Mouse (Mus musculus): ENCODE data around the gene Nhp2. TPM values are rescaled to one million over a fixed set of nuclear protein-coding genes. Genes with fewer than 3 reads are reported as not detected.
A peak's percentile ranks its signal among the peaks of the same experiment; 100 is the strongest.

Gene Nhp2
- total and polyA plus RNA-seq, 2 experiments from 2014 or later, result 60.3 to 88.4 TPM

GRCm38 (mm10) chr11:51617693-51618092, 1.8 kb upstream of the Nhp2 start:
- no peaks in the 10 kb centered on the region for H3K9me3 ChIP-seq (ENCODE audit: low read length)
- no peak overlapping the region for H3K9ac ChIP-seq (replicated peaks; ENCODE audit: low read length, poor library complexity, severe bottlenecking)
- WGBS, result 4% methylated on average over 4 of the region's 4 CpGs
- no peak overlapping the region for H3K4me3 ChIP-seq (ENCODE audit: low read depth, low read length)
- no peak for ATAC-seq (ENCODE audit: low FRiP score)
- H3K27ac ChIP-seq (ENCODE audit: low read depth, low read length), result no peak overlapping the region
- H3K4me1 ChIP-seq (ENCODE audit: insufficient read depth, low read length), result 0 out of 2 replicates have a peak, but pooled peaks cover 3% of the 10 kb centered on the region
- no peaks in the 10 kb centered on the region for H3K27me3 ChIP-seq (ENCODE audit: insufficient read depth, low read length)
- H3K36me3 ChIP-seq (ENCODE audit: insufficient read depth, low read length), result peaks cover 4% of the 10 kb centered on the region
- DNase-seq (ENCODE audit: low spot score), result peak; percentile 74
- no peak overlapping the region for H3K4me2 ChIP-seq (ENCODE audit: low read depth, low read length, poor library complexity, severe bottlenecking)
- peak; percentile 77 for TF ChIP-seq CTCF (IDR thresholded peaks at IDR 0.05)

DNA sequence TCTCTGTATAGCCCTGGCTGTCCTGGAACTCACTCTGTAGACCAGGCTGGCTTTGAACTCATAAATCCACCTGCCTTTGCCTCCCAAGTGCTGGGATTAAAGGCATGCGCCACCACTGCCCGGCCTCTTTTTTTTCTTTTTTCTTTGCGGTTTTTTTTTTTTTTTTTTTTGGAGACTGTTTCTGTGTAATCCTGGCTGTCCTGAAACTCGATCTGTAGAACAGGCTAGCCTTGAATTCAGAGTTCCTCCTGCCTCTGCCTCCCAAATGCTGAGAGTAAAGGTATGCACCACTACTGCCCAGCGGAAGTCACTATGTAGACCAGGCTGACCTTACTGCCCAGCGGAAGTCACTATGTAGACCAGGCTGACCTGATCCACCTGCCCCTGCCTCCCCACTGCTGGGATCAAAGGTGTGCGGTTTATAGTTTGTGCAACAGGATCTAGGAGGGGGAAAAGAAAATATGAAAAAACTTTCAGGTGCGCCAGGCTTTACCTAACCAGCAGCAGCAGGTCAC, 584 bp upstream of the Nhp2 start:
- 0 out of 2 replicates have a peak overlapping the region, but pooled peaks have one; percentile 3 for H3K9ac ChIP-seq (replicated peaks; ENCODE audit: low read length, poor library complexity, severe bottlenecking)
- WGBS, result 47% methylated on average over 8 of the region's 8 CpGs
- ATAC-seq (ENCODE audit: low FRiP score), result peak; percentile 17; the same call in 1 of the 2 replicates

DNA sequence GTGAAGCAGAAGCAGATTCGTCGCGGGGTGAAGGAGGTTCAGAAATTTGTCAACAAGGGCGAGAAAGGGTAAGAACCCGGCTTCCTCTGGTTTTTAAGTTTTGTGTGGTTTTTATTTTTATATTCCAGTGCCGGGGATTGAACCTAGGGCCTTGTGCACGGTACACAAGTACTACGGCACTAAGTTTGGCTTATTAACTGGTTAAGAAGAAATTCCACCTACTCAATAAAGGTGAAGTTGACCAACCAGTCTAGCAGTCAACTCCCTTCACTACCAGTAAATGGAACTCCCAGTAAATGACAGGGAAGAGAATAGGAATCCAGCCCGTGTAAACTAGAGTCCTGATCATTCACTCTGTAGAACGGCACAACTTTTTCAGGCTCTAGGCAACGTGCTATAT, 549 bp downstream of the Nhp2 start:
- no peak for ATAC-seq (ENCODE audit: low FRiP score)
- H3K27ac ChIP-seq (ENCODE audit: low read depth, low read length), result no peak overlapping the region
- H3K36me3 ChIP-seq (ENCODE audit: insufficient read depth, low read length), result peaks cover 26% of the 10 kb centered on the region

More for the DNA sequence above, 584 bp upstream of the Nhp2 start:
- TF ChIP-seq CTCF (IDR thresholded peaks at IDR 0.05), result no peak; the same call in 1 of the 2 replicates
- Histone ChIP-seq H3K36me3 (ENCODE audit: insufficient read depth, low read length) (peaks cover 15% of the 10 kb centered on the region), H3K9me3 (ENCODE audit: low read length) (no peaks in the 10 kb centered on the region), H3K27me3 (ENCODE audit: insufficient read depth, low read length) (no peaks in the 10 kb centered on the region), H3K4me2 (ENCODE audit: low read depth, low read length, poor library complexity, severe bottlenecking) (peak overlapping the region; percentile 65), H3K27ac (ENCODE audit: low read depth, low read length) (no peak overlapping the region), H3K4me1 (ENCODE audit: insufficient read depth, low read length) (0 out of 2 replicates have a peak, but pooled peaks cover 3% of the 10 kb centered on the region), H3K4me3 (ENCODE audit: low read depth, low read length) (peak overlapping the region; percentile 89)
- no peak for DNase-seq (ENCODE audit: low spot score)

GRCm38 (mm10) chr11:51621776-51622175, 2.2 kb downstream of the Nhp2 start:
- H3K9me3 ChIP-seq (ENCODE audit: low read length), result no peaks in the 10 kb centered on the region
- 100% methylated on average over 2 of the region's 2 CpGs for WGBS
- H3K4me3 ChIP-seq (ENCODE audit: low read depth, low read length), result no peak overlapping the region
- H3K4me2 ChIP-seq (ENCODE audit: low read depth, low read length, poor library complexity, severe bottlenecking), result no peak overlapping the region
- no peaks in the 10 kb centered on the region for H3K27me3 ChIP-seq (ENCODE audit: insufficient read depth, low read length)
- no peaks in the 10 kb centered on the region for H3K4me1 ChIP-seq (ENCODE audit: insufficient read depth, low read length)
- no peak overlapping the region for H3K27ac ChIP-seq (ENCODE audit: low read depth, low read length)
- ATAC-seq (ENCODE audit: low FRiP score) (no peak), DNase-seq (ENCODE audit: low spot score) (no peak)
- peaks cover 39% of the 10 kb centered on the region for H3K36me3 ChIP-seq (ENCODE audit: insufficient read depth, low read length)
- no peak overlapping the region for H3K9ac ChIP-seq (replicated peaks; ENCODE audit: low read length, poor library complexity, severe bottlenecking)
- no peak for TF ChIP-seq CTCF (IDR thresholded peaks at IDR 0.05)

More for the DNA sequence above, 549 bp downstream of the Nhp2 start:
- DNase-seq (ENCODE audit: low spot score), result no peak
- H3K27me3 ChIP-seq (ENCODE audit: insufficient read depth, low read length), result no peaks in the 10 kb centered on the region
- H3K4me2 ChIP-seq (ENCODE audit: low read depth, low read length, poor library complexity, severe bottlenecking), result peak overlapping the region; percentile 65
- H3K9ac ChIP-seq (replicated peaks; ENCODE audit: low read length, poor library complexity, severe bottlenecking), result peak overlapping the region; percentile 59
- H3K4me3 ChIP-seq (ENCODE audit: low read depth, low read length), result peak overlapping the region; percentile 89
- TF ChIP-seq CTCF (IDR thresholded peaks at IDR 0.05), result no peak
- H3K4me1 ChIP-seq (ENCODE audit: insufficient read depth, low read length), result 0 out of 2 replicates have a peak, but pooled peaks cover 1% of the 10 kb centered on the region
- WGBS, result 2% methylated on average over 11 of the region's 11 CpGs
- no peaks in the 10 kb centered on the region for H3K9me3 ChIP-seq (ENCODE audit: low read length)

DNA sequence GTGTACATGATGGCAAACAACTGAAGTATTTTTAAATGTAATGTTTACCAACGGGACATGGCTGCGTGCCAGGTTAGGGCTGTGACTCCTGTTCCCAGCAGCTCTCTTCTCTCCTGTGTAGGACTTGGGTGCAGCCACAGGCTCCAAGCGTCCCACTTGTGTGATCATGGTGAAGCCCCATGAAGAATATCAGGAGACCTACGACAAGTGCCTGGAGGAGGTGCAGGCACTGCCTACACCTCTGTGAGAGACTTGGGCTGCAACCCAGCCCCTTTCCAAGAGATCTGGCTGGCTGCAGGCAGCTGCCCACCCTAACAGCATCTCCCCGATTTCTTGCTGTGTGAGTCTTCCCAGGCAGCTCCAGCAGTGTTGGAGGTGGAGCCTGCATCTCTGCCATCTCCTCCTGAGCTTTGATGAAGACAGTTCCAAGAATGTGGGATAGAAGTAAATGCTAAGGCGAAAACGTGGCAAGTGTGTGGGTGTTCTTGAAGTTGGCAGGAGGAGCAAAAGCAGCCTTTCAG, 3.5 kb downstream of the Nhp2 start:
- no peak overlapping the region for H3K4me3 ChIP-seq (ENCODE audit: low read depth, low read length)
- ATAC-seq (ENCODE audit: low FRiP score) (no peak), DNase-seq (ENCODE audit: low spot score) (no peak)
- no peaks in the 10 kb centered on the region for H3K9me3 ChIP-seq (ENCODE audit: low read length)
- TF ChIP-seq CTCF (IDR thresholded peaks at IDR 0.05), result no peak
- 93% methylated on average over 7 of the region's 7 CpGs for WGBS
- no peak overlapping the region for H3K9ac ChIP-seq (replicated peaks; ENCODE audit: low read length, poor library complexity, severe bottlenecking)
- no peaks in the 10 kb centered on the region for H3K27me3 ChIP-seq (ENCODE audit: insufficient read depth, low read length)
- no peak overlapping the region for H3K27ac ChIP-seq (ENCODE audit: low read depth, low read length)
- H3K36me3 ChIP-seq (ENCODE audit: insufficient read depth, low read length), result peaks cover 52% of the 10 kb centered on the region
- no peaks in the 10 kb centered on the region for H3K4me1 ChIP-seq (ENCODE audit: insufficient read depth, low read length)
- no peak overlapping the region for H3K4me2 ChIP-seq (ENCODE audit: low read depth, low read length, poor library complexity, severe bottlenecking)

- ATAC-seq (ENCODE audit: low FRiP score), result no peak
- H3K9ac ChIP-seq (replicated peaks; ENCODE audit: low read length, poor library complexity, severe bottlenecking), result no peak overlapping the region
- no peak for TF ChIP-seq CTCF (IDR thresholded peaks at IDR 0.05)
Observed at GRCm38 (mm10) chr11:51625187-51625820, 5.8 kb downstream of the Nhp2 start.

More at GRCm38 (mm10) chr11:51625187-51625820, 5.8 kb downstream of the Nhp2 start:
- no peaks in the 10 kb centered on the region for H3K27me3 ChIP-seq (ENCODE audit: insufficient read depth, low read length)
- peaks cover 63% of the 10 kb centered on the region for H3K36me3 ChIP-seq (ENCODE audit: insufficient read depth, low read length)
- H3K4me3 ChIP-seq (ENCODE audit: low read depth, low read length), result no peak overlapping the region
- no peak overlapping the region for H3K4me2 ChIP-seq (ENCODE audit: low read depth, low read length, poor library complexity, severe bottlenecking)
- WGBS, result 84% methylated on average over 5 of the region's 5 CpGs
- H3K4me1 ChIP-seq (ENCODE audit: insufficient read depth, low read length), result no peaks in the 10 kb centered on the region
- no peaks in the 10 kb centered on the region for H3K9me3 ChIP-seq (ENCODE audit: low read length)
- H3K27ac ChIP-seq (ENCODE audit: low read depth, low read length), result no peak overlapping the region
- DNase-seq (ENCODE audit: low spot score), result no peak

Measured in midbrain, postnatal 0 days (tissue).